8 mouse cellular contexts compared by ENCODE assay signal in the genomic region with DNA sequence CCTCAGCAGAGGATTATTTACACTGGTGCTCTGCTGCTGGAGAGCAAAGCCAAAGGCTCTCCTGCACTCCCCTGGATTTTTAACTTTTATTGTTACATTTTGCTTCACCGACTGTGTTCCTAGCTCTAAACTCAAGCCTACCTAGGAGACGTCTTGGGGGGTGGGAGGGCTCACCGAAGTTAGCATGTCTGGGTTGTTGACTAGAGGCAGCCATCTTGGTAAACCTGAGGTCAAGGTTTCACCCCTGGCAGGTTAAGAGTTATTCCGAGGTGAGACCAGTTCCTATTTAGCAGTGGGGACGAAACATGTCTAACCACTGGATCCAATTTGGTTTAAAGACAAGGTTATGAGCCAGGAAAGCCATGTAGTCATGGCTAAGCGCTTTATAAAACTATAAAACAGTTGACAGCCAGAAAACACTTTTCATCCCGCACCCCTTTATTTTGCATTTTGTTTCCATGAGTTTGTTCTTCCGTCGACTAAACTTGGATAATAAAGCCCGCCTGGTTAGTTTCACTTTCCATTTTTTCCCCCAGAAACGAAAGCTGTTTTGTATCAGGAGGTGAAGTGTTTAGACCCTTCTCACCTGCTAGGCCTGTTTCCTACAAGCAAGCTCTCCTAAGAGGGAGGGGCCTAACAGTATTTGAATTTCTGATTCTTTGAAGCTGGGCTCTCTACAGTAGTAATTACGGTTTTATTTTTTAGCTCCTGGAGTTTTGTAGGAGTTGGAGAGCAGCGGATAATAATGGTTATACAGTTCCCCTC. TPM values are rescaled to one million over a fixed set of nuclear protein-coding genes. Genes with fewer than 3 reads are reported as not detected.
DNase-seq lines count a peak whose midpoint lies in the region; ATAC-seq lines count a peak whose summit lies in the region.

No protein-coding gene starts in this region.

- 21% methylated on average over 13 of the region's 13 CpGs for WGBS in midbrain, embryonic 16.5 days

- peak; percentile 40; the same call in 1 of the 2 replicates for ATAC-seq in erythroblast, adult 5-6 weeks (replicated peaks; ENCODE audit: low FRiP score, poor library complexity, severe bottlenecking)
- ATAC-seq in midbrain, embryonic 16.5 days: no peak

- H3K4me3 ChIP-seq in midbrain, embryonic 16.5 days (ENCODE audit: low read depth, low read length): peak overlapping the region; percentile 54

- no peaks in the 10 kb centered on the region for H3K27me3 ChIP-seq in midbrain, embryonic 16.5 days (ENCODE audit: control insufficient read depth, insufficient read depth, low read depth, low read length)

- no peaks in the 10 kb centered on the region for H3K36me3 ChIP-seq in midbrain, embryonic 16.5 days (ENCODE audit: control insufficient read depth, insufficient read depth, low read length)

- H3K9me3 ChIP-seq in midbrain, embryonic 16.5 days (replicated peaks; ENCODE audit: control insufficient read depth, low read length, poor library complexity, severe bottlenecking): no peaks in the 10 kb centered on the region

- H3K4me2 ChIP-seq in midbrain, embryonic 16.5 days (ENCODE audit: low read length): peak overlapping the region; percentile 89

- H3K27ac ChIP-seq in midbrain, embryonic 16.5 days (ENCODE audit: low read length): no peak overlapping the region

- peak; percentile 48 for DNase-seq in embryo, embryonic 10.5 days (ENCODE audit: low spot score)
- no peak for DNase-seq in embryo, embryonic 9.5 days (ENCODE audit: extremely low spot score)
- DNase-seq in CD4-positive, CD25-positive, alpha-beta regulatory T cell, adult 2 months (ENCODE audit: low read depth, low spot score): peak; percentile 57
- peak; percentile 47 for DNase-seq in kidney, adult 9 months
- DNase-seq in cerebellum, postnatal 10 days: no peak
- no peak for DNase-seq in ovary, adult 18-20 months (ENCODE audit: low spot score)

- H3K9ac ChIP-seq in midbrain, embryonic 16.5 days (ENCODE audit: low read depth, low read length): no peak overlapping the region

- H3K4me1 ChIP-seq in midbrain, embryonic 16.5 days (ENCODE audit: control insufficient read depth, insufficient read depth, low read length): peaks cover 34% of the 10 kb centered on the region

RNA-seq across cellular contexts. Expression of a gene that starts 1.2 kb away (rescaled TPM):
- total RNA-seq in erythroblast, adult 5-6 weeks (2015; ENCODE audit: low replicate concordance): 16.5 and 19.6 TPM in 2 replicates
- total RNA-seq in erythroblast, adult 5-6 weeks (2017; ENCODE audit: low replicate concordance): 18.6 and 35.5 TPM in 2 replicates
- 22.1 and 26.1 TPM in 2 replicates for polyA plus RNA-seq in midbrain, embryonic 16.5 days (2015; fragmentation: Nextera tagmentation; extraction: Ambion mirVana)

Comparison
In these comparisons a context has a peak if more than half of its experiments do, and no peak if none do; other contexts are left out.
1. DNase-seq: peak in embryo, embryonic 10.5 days (single experiment), CD4-positive, CD25-positive, alpha-beta regulatory T cell, adult 2 months (single experiment) and kidney, adult 9 months (single experiment); none in embryo, embryonic 9.5 days (single experiment), cerebellum, postnatal 10 days (0 of 2) and ovary, adult 18-20 months (single experiment).